Mouse (Mus musculus): ENCODE data around the gene Slc4a7. TPM values are rescaled to one million over a fixed set of nuclear protein-coding genes. Genes with fewer than 3 reads are reported as not detected.

The Slc4a7 gene
- polyA plus RNA-seq, 1 experiment: 15.6 TPM

- H3K27me3 ChIP-seq (ENCODE audit: control insufficient read depth, insufficient read depth, insufficient read length): no peaks in the 10 kb centered on the region
- H3K4me3 ChIP-seq: no peak overlapping the region
- peaks cover 10% of the 10 kb centered on the region for H3K36me3 ChIP-seq (ENCODE audit: control insufficient read depth, insufficient read depth)
- no peak for TF ChIP-seq REST (IDR thresholded peaks at IDR 0.05; ENCODE audit: insufficient read depth, insufficient read length)
- TF ChIP-seq USF1 (IDR thresholded peaks at IDR 0.05; ENCODE audit: low read depth): no peak
- no peak for TF ChIP-seq MYOD1 (IDR thresholded peaks at IDR 0.05; ENCODE audit: control insufficient read depth in 1 of 3, insufficient read length in 2 of 3, low read depth in 2 of 3)
- TF ChIP-seq POLR2A (IDR thresholded peaks at IDR 0.05; ENCODE audit: insufficient read length, low read depth): no peak
- TF ChIP-seq SRF (IDR thresholded peaks at IDR 0.05; ENCODE audit: control insufficient read depth, insufficient read length, low read depth): no peak
- no peak for TF ChIP-seq POLR2AphosphoS2 (IDR thresholded peaks at IDR 0.05; ENCODE audit: insufficient read length, low read depth)
- TF ChIP-seq TCF12 (IDR thresholded peaks at IDR 0.05; ENCODE audit: insufficient read depth, poor library complexity, severe bottlenecking): no peak
- no peak for TF ChIP-seq MYOG (IDR thresholded peaks at IDR 0.05; ENCODE audit: control insufficient read depth in 1 of 3, insufficient read depth in 1 of 3, insufficient read length in 2 of 3, low read depth in 2 of 3)
- TF ChIP-seq CEBPB (IDR thresholded peaks at IDR 0.05; ENCODE audit: insufficient read depth, poor library complexity, severe bottlenecking): no peak
- no peak for TF ChIP-seq E2F4 (IDR thresholded peaks at IDR 0.05; ENCODE audit: insufficient read depth)
- no peak for TF ChIP-seq MAX (IDR thresholded peaks at IDR 0.05; ENCODE audit: low read depth)
- no peak overlapping the region for H3ac ChIP-seq (ENCODE audit: control insufficient read depth, insufficient read length)
- H3K79me2 ChIP-seq (ENCODE audit: control insufficient read depth, insufficient read depth): peaks cover 100% of the 10 kb centered on the region
- H3K4me2 ChIP-seq (ENCODE audit: low read depth): no peak overlapping the region
Observed at GRCm38 (mm10) chr14:14715794-14716193, 13.7 kb downstream of the Slc4a7 start.

- no peaks in the 10 kb centered on the region for H3K27me3 ChIP-seq (ENCODE audit: control insufficient read depth, insufficient read depth, insufficient read length)
- peaks cover 4% of the 10 kb centered on the region for H3K36me3 ChIP-seq (ENCODE audit: control insufficient read depth, insufficient read depth)
- no peak for TF ChIP-seq USF1 (IDR thresholded peaks at IDR 0.05; ENCODE audit: low read depth)
- no peak for TF ChIP-seq MYOG (IDR thresholded peaks at IDR 0.05; ENCODE audit: control insufficient read depth in 1 of 3, insufficient read depth in 1 of 3, insufficient read length in 2 of 3, low read depth in 2 of 3)
- no peak for TF ChIP-seq TCF3 (IDR thresholded peaks at IDR 0.05; ENCODE audit: insufficient read length, low read depth)
- TF ChIP-seq MYOD1 (IDR thresholded peaks at IDR 0.05; ENCODE audit: control insufficient read depth in 1 of 3, insufficient read length in 2 of 3, low read depth in 2 of 3): no peak
- no peak for TF ChIP-seq CEBPB (IDR thresholded peaks at IDR 0.05; ENCODE audit: insufficient read depth, poor library complexity, severe bottlenecking)
- no peak for TF ChIP-seq TCF12 (IDR thresholded peaks at IDR 0.05; ENCODE audit: insufficient read depth, poor library complexity, severe bottlenecking)
- no peak overlapping the region for H3ac ChIP-seq (ENCODE audit: control insufficient read depth, insufficient read length)
- H3K4me2 ChIP-seq (ENCODE audit: low read depth): no peak overlapping the region
- no peak overlapping the region for H3K4me3 ChIP-seq
- peaks cover 100% of the 10 kb centered on the region for H3K79me2 ChIP-seq (ENCODE audit: control insufficient read depth, insufficient read depth)
Observed at GRCm38 (mm10) chr14:14716843-14717242, 14.8 kb downstream of the Slc4a7 start.

GRCm38 (mm10) chr14:14718556-14718955 is 16.5 kb downstream of the Slc4a7 start:
- TF ChIP-seq MAX (IDR thresholded peaks at IDR 0.05; ENCODE audit: low read depth) (no peak), MYOG (IDR thresholded peaks at IDR 0.05; ENCODE audit: control insufficient read depth in 1 of 3, insufficient read depth in 1 of 3, insufficient read length in 2 of 3, low read depth in 2 of 3) (no peak), E2F4 (IDR thresholded peaks at IDR 0.05; ENCODE audit: insufficient read depth) (no peak)
- Histone ChIP-seq H3K27me3 (ENCODE audit: control insufficient read depth, insufficient read depth, insufficient read length) (no peaks in the 10 kb centered on the region), H3K4me3 (no peak overlapping the region), H3K79me2 (ENCODE audit: control insufficient read depth, insufficient read depth) (peaks cover 100% of the 10 kb centered on the region), H3ac (ENCODE audit: control insufficient read depth, insufficient read length) (no peak overlapping the region), H3K4me2 (ENCODE audit: low read depth) (no peak overlapping the region), H3K36me3 (ENCODE audit: control insufficient read depth, insufficient read depth) (peaks cover 4% of the 10 kb centered on the region)

GRCm38 (mm10) chr14:14781169-14781568 is 79.1 kb downstream of the Slc4a7 start:
- H3K27me3 ChIP-seq (ENCODE audit: control insufficient read depth, insufficient read depth, insufficient read length): no peaks in the 10 kb centered on the region
- H3K4me2 ChIP-seq (ENCODE audit: low read depth): no peak overlapping the region
- H3ac ChIP-seq (ENCODE audit: control insufficient read depth, insufficient read length): no peak overlapping the region
- H3K79me2 ChIP-seq (ENCODE audit: control insufficient read depth, insufficient read depth): no peaks in the 10 kb centered on the region
- TF ChIP-seq MYOG (IDR thresholded peaks at IDR 0.05; ENCODE audit: control insufficient read depth in 1 of 3, insufficient read depth in 1 of 3, insufficient read length in 2 of 3, low read depth in 2 of 3) (no peak), REST (IDR thresholded peaks at IDR 0.05; ENCODE audit: insufficient read depth, insufficient read length) (no peak), CEBPB (IDR thresholded peaks at IDR 0.05; ENCODE audit: insufficient read depth, poor library complexity, severe bottlenecking) (no peak), MAX (IDR thresholded peaks at IDR 0.05; ENCODE audit: low read depth) (no peak), POLR2A (IDR thresholded peaks at IDR 0.05; ENCODE audit: insufficient read length, low read depth) (no peak), E2F4 (IDR thresholded peaks at IDR 0.05; ENCODE audit: insufficient read depth) (no peak), TCF12 (IDR thresholded peaks at IDR 0.05; ENCODE audit: insufficient read depth, poor library complexity, severe bottlenecking) (no peak), USF1 (IDR thresholded peaks at IDR 0.05; ENCODE audit: low read depth) (no peak)
- H3K36me3 ChIP-seq (ENCODE audit: control insufficient read depth, insufficient read depth): peaks cover 58% of the 10 kb centered on the region
- H3K4me3 ChIP-seq: no peak overlapping the region

GRCm38 (mm10) chr14:14784223-14784622 is 82.1 kb downstream of the Slc4a7 start:
- H3K4me2 ChIP-seq (ENCODE audit: low read depth): no peak overlapping the region
- no peak overlapping the region for H3K4me3 ChIP-seq
- no peaks in the 10 kb centered on the region for H3K27me3 ChIP-seq (ENCODE audit: control insufficient read depth, insufficient read depth, insufficient read length)
- TF ChIP-seq TCF3 (IDR thresholded peaks at IDR 0.05; ENCODE audit: insufficient read length, low read depth) (no peak), TCF12 (IDR thresholded peaks at IDR 0.05; ENCODE audit: insufficient read depth, poor library complexity, severe bottlenecking) (no peak), MYOG (IDR thresholded peaks at IDR 0.05; ENCODE audit: control insufficient read depth in 1 of 3, insufficient read depth in 1 of 3, insufficient read length in 2 of 3, low read depth in 2 of 3) (no peak), MYOD1 (IDR thresholded peaks at IDR 0.05; ENCODE audit: control insufficient read depth in 1 of 3, insufficient read length in 2 of 3, low read depth in 2 of 3) (no peak), SRF (IDR thresholded peaks at IDR 0.05; ENCODE audit: control insufficient read depth, insufficient read length, low read depth) (no peak), MAX (IDR thresholded peaks at IDR 0.05; ENCODE audit: low read depth) (no peak), CEBPB (IDR thresholded peaks at IDR 0.05; ENCODE audit: insufficient read depth, poor library complexity, severe bottlenecking) (no peak), POLR2AphosphoS2 (IDR thresholded peaks at IDR 0.05; ENCODE audit: insufficient read length, low read depth) (no peak), REST (IDR thresholded peaks at IDR 0.05; ENCODE audit: insufficient read depth, insufficient read length) (no peak), POLR2A (IDR thresholded peaks at IDR 0.05; ENCODE audit: insufficient read length, low read depth) (no peak), E2F4 (IDR thresholded peaks at IDR 0.05; ENCODE audit: insufficient read depth) (no peak), USF1 (IDR thresholded peaks at IDR 0.05; ENCODE audit: low read depth) (no peak)
- H3ac ChIP-seq (ENCODE audit: control insufficient read depth, insufficient read length): no peak overlapping the region
- H3K36me3 ChIP-seq (ENCODE audit: control insufficient read depth, insufficient read depth): peaks cover 63% of the 10 kb centered on the region
- no peaks in the 10 kb centered on the region for H3K79me2 ChIP-seq (ENCODE audit: control insufficient read depth, insufficient read depth)

All from myocyte (in vitro differentiated cells).